Mouse (Mus musculus): ENCODE data around the gene Ankrd24.
"Not testable (repeated sequence)": the region's sequence is repeated elsewhere in the genome, so short reads cannot be mapped to it uniquely, and the experiment has no call there.

The Ankrd24 gene

GRCm38 (mm10) chr10:81605666-81605973 lies 22.7 kb upstream of the Ankrd24 start:
- no peak for DNase-seq (ENCODE audit: low spot score in 2 of 2)

- DNase-seq (ENCODE audit: low spot score in 2 of 2): peak; percentile 94 to 96
These were observed 22.2 kb upstream of the Ankrd24 start, which contains the start of gene BC025920 for GRCm38 (mm10) chr10:81605974-81606751. BC025920 (plus strand) TSS chr10:81606270.

GRCm38 (mm10) chr10:81608308-81608707 lies 20.0 kb upstream of the Ankrd24 start:
- no peak for DNase-seq (ENCODE audit: low spot score in 2 of 2)

GRCm38 (mm10) chr10:81612779-81613178 lies 15.6 kb upstream of the Ankrd24 start:
- no peak for DNase-seq (ENCODE audit: low spot score in 2 of 2)

- no peak for DNase-seq (ENCODE audit: low spot score in 2 of 2)
These were observed 12.9 kb upstream of the Ankrd24 start for GRCm38 (mm10) chr10:81615486-81615885.

- DNase-seq (ENCODE audit: low spot score in 2 of 2): no peak
These were observed 8.4 kb upstream of the Ankrd24 start for GRCm38 (mm10) chr10:81619976-81620375.

GRCm38 (mm10) chr10:81620786-81621185 lies 7.6 kb upstream of the Ankrd24 start:
- DNase-seq (ENCODE audit: low spot score in 2 of 2): no peak

GRCm38 (mm10) chr10:81623441-81623840 lies 4.9 kb upstream of the Ankrd24 start:
- DNase-seq (ENCODE audit: low spot score in 2 of 2): no peak

- DNase-seq (ENCODE audit: low spot score in 2 of 2): no peak
These were observed 2.0 kb upstream of the Ankrd24 start for GRCm38 (mm10) chr10:81626101-81626993.

- peak; percentile 92 to 93 for DNase-seq (ENCODE audit: low spot score in 2 of 2)
These were observed 1.1 kb upstream of the Ankrd24 start, which contains the start of gene Sirt6 for GRCm38 (mm10) chr10:81626994-81627835. Sirt6 (minus strand) TSS chr10:81627797.

- DNase-seq (ENCODE audit: low spot score in 2 of 2): no peak
These were observed 512 bp upstream of the Ankrd24 start for GRCm38 (mm10) chr10:81627836-81628220.

GRCm38 (mm10) chr10:81633253-81634099 lies 5.1 kb downstream of the Ankrd24 start:
- DNase-seq (ENCODE audit: low spot score in 2 of 2): peak; percentile 79 to 80

- DNase-seq (ENCODE audit: low spot score in 2 of 2): no peak
These were observed 8.0 kb downstream of the Ankrd24 start for GRCm38 (mm10) chr10:81636338-81636737.

- DNase-seq (ENCODE audit: low spot score in 2 of 2): no peak
These were observed 9.8 kb downstream of the Ankrd24 start for GRCm38 (mm10) chr10:81638101-81638500.

GRCm38 (mm10) chr10:81640825-81641224 lies 12.5 kb downstream of the Ankrd24 start:
- not testable (repeated sequence) for DNase-seq (ENCODE audit: low spot score in 2 of 2)

GRCm38 (mm10) chr10:81641566-81641965 lies 13.2 kb downstream of the Ankrd24 start:
- DNase-seq (ENCODE audit: low spot score in 2 of 2): no peak

- DNase-seq (ENCODE audit: low spot score in 2 of 2): no peak
These were observed 13.8 kb downstream of the Ankrd24 start for GRCm38 (mm10) chr10:81641978-81642647.

GRCm38 (mm10) chr10:81642648-81643448 lies 14.5 kb downstream of the Ankrd24 start:
- no peak for DNase-seq (ENCODE audit: low spot score in 2 of 2)

GRCm38 (mm10) chr10:81643449-81644055 lies 15.2 kb downstream of the Ankrd24 start:
- DNase-seq (ENCODE audit: low spot score in 2 of 2): peak; percentile 94 to 96

All from spleen, postnatal 36 days (tissue).